Mouse (Mus musculus) liver, embryonic 16.5 days (tissue): ENCODE results near the gene Mtln. TPM values are rescaled to one million over a fixed set of nuclear protein-coding genes. Genes with fewer than 3 reads are reported as not detected.

Source experiments
- ATAC-seq: fragments of 200-750 bp; cut with Nextera tagmentation; 2 replicates; pipeline ENCODE4 v1.8.0; 2017; ENCODE audit warnings: low read depth, mild to moderate bottlenecking, moderate number of reproducible peaks, moderate library complexity
- H3K27ac ChIP-seq: fragments of 300-500 bp; sonication (generic); 2 replicates; pipeline ENCODE4 v1.5.1; 2014; ENCODE audit warnings: mild to moderate bottlenecking, low read length
- H3K27me3 ChIP-seq: fragments of 300-500 bp; sonication (generic); 2 replicates; pipeline ENCODE4 v1.6.1; 2014; ENCODE audit warnings: low read depth, low read length, mixed read lengths; ENCODE audit not compliant: control insufficient read depth, insufficient read depth
- H3K36me3 ChIP-seq: fragments of 300-500 bp; sonication (generic); 2 replicates; pipeline ENCODE4 v1.6.1; 2014; ENCODE audit warnings: mild to moderate bottlenecking; ENCODE audit not compliant: control insufficient read depth, insufficient read depth
- H3K4me1 ChIP-seq: fragments of 300-500 bp; sonication (generic); 2 replicates; pipeline ENCODE4 v1.6.1; 2014; ENCODE audit warnings: low read depth, low read length, mixed read lengths; ENCODE audit not compliant: control insufficient read depth
- H3K4me2 ChIP-seq: fragments of 300-500 bp; sonication (generic); 2 replicates; pipeline ENCODE4 v1.6.1; 2014; ENCODE audit warnings: low read depth, low read length, mixed read lengths
- H3K4me3 ChIP-seq: fragments of 300-500 bp; sonication (generic); 2 replicates; pipeline ENCODE4 v1.5.1; 2014; ENCODE audit warnings: low read depth, mild to moderate bottlenecking, low read length
- H3K9ac ChIP-seq: fragments of 300-500 bp; sonication (generic); 2 replicates; pipeline ENCODE4 v1.6.1; 2014; ENCODE audit warnings: low read depth, low read length
- H3K9me3 ChIP-seq: fragments of 300-500 bp; sonication (generic); replicated peaks from 2 replicates; pipeline ENCODE4 v1.6.1; 2016; ENCODE audit warnings: low read length; ENCODE audit not compliant: control insufficient read depth
- WGBS: fragments of 180-500 bp; shearing (Covaris S2); extraction: QIAGEN DNeasy Blood & Tissue Kit; methylation state at CpG from one replicate; pipeline ENCODE4 v1.1.7; 2014; ENCODE audit not compliant: insufficient replicate concordance; 5-methylcytosine and 5-hydroxymethylcytosine counted together
- polyA plus RNA-seq: library from polyadenylated mRNA; unstranded; fragments of >200 nt; fragmentation: Nextera tagmentation; extraction: Ambion mirVana; gene quantifications from 2 replicates; pipeline ENCODE4 v1.2.1, GENCODE M21; 2015

Gene Mtln
- polyA plus RNA-seq = 12.7 and 16.3 TPM in 2 replicates

- WGBS = 1% methylated on average over 37 of the region's 37 CpGs
- Histone ChIP-seq H3K9ac (peak within 1 kb of the TSS; percentile 72), H3K4me1 (peaks cover 17% of the 10 kb centered on the region), H3K36me3 (no peaks in the 10 kb centered on the region), H3K9me3 (no peaks in the 10 kb centered on the region), H3K4me2 (peak within 1 kb of the TSS; percentile 67), H3K27ac (peak within 1 kb of the TSS; percentile 64), H3K4me3 (peak within 1 kb of the TSS; percentile 75), H3K27me3 (no peaks in the 10 kb centered on the region)
- ATAC-seq = peak; percentile 88
These were observed at the start of gene Mtln for GRCm38 (mm10) chr2:127791919-127792603. Mtln (minus strand) TSS chr2:127792488.

GRCm38 (mm10) chr2:127841402-127841801, 49.1 kb upstream of the Mtln start:
- no peak overlapping the region for H3K27ac ChIP-seq

GRCm38 (mm10) chr2:127839425-127839824, 47.1 kb upstream of the Mtln start:
- Histone ChIP-seq H3K4me1 (no peaks in the 10 kb centered on the region), H3K9me3 (no peaks in the 10 kb centered on the region), H3K4me3 (no peak overlapping the region), H3K9ac (no peak overlapping the region), H3K27ac (no peak overlapping the region), H3K36me3 (no peaks in the 10 kb centered on the region), H3K27me3 (peaks cover 23% of the 10 kb centered on the region), H3K4me2 (no peak overlapping the region)
- ATAC-seq = no peak
- 22% methylated on average over 11 of the region's 11 CpGs for WGBS

More at GRCm38 (mm10) chr2:127841402-127841801, 49.1 kb upstream of the Mtln start:
- WGBS = 47% methylated on average over 1 of the region's 1 CpGs
- Histone ChIP-seq H3K4me2 (no peak overlapping the region), H3K4me1 (no peaks in the 10 kb centered on the region), H3K9me3 (no peaks in the 10 kb centered on the region), H3K27me3 (peaks cover 23% of the 10 kb centered on the region), H3K36me3 (no peaks in the 10 kb centered on the region), H3K4me3 (no peak overlapping the region), H3K9ac (no peak overlapping the region)
- ATAC-seq = no peak

- no peak within 1 kb of the TSS for H3K4me2 ChIP-seq
- no peak for ATAC-seq
- WGBS = 51% methylated on average over 7 of the region's 7 CpGs
- no peaks in the 10 kb centered on the region for H3K36me3 ChIP-seq
- no peak within 1 kb of the TSS for H3K4me3 ChIP-seq
- H3K27me3 ChIP-seq = peaks cover 23% of the 10 kb centered on the region
- H3K4me1 ChIP-seq = no peaks in the 10 kb centered on the region
- no peaks in the 10 kb centered on the region for H3K9me3 ChIP-seq
- H3K27ac ChIP-seq = no peak within 1 kb of the TSS
- no peak within 1 kb of the TSS for H3K9ac ChIP-seq
These were observed 46.3 kb upstream of the Mtln start, which contains the start of gene Acoxl for GRCm38 (mm10) chr2:127838576-127838975. Acoxl (plus strand) TSS chr2:127838876.

- ATAC-seq = no peak
These were observed 40.5 kb upstream of the Mtln start for GRCm38 (mm10) chr2:127832833-127833190.

GRCm38 (mm10) chr2:127832103-127832832, 40.0 kb upstream of the Mtln start:
- peaks cover 12% of the 10 kb centered on the region for H3K4me1 ChIP-seq
- no peaks in the 10 kb centered on the region for H3K27me3 ChIP-seq
- WGBS = 21% methylated on average over 11 of the region's 11 CpGs
- H3K9me3 ChIP-seq = no peaks in the 10 kb centered on the region
- peaks cover under 1% of the 10 kb centered on the region; the same call in 1 of the 2 replicates for H3K36me3 ChIP-seq
- ATAC-seq = no peak
- H3K9ac ChIP-seq = peak overlapping the region; percentile 60
- H3K4me3 ChIP-seq = peak overlapping the region; percentile 96
- H3K27ac ChIP-seq = no peak overlapping the region
- peak overlapping the region; percentile 83 for H3K4me2 ChIP-seq

More at GRCm38 (mm10) chr2:127832833-127833190, 40.5 kb upstream of the Mtln start:
- no peaks in the 10 kb centered on the region for H3K9me3 ChIP-seq
- H3K4me3 ChIP-seq = no peak overlapping the region
- no peaks in the 10 kb centered on the region for H3K27me3 ChIP-seq
- H3K27ac ChIP-seq = no peak overlapping the region
- H3K36me3 ChIP-seq = no peaks in the 10 kb centered on the region
- H3K9ac ChIP-seq = no peak overlapping the region
- H3K4me1 ChIP-seq = peaks cover 12% of the 10 kb centered on the region
- H3K4me2 ChIP-seq = no peak overlapping the region; the same call in 1 of the 2 replicates
- 12% methylated on average over 2 of the region's 2 CpGs for WGBS

GRCm38 (mm10) chr2:127831401-127832102, 39.3 kb upstream of the Mtln start, which contains the start of gene Bub1:
Bub1 (minus strand) TSS chr2:127831865.
- H3K4me1 ChIP-seq = peaks cover 12% of the 10 kb centered on the region
- H3K36me3 ChIP-seq = peaks cover 2% of the 10 kb centered on the region; the same call in 1 of the 2 replicates
- WGBS = 1% methylated on average over 56 of the region's 56 CpGs
- H3K4me2 ChIP-seq = peak within 1 kb of the TSS; percentile 83
- H3K27me3 ChIP-seq = no peaks in the 10 kb centered on the region
- H3K9ac ChIP-seq = peak within 1 kb of the TSS; percentile 88
- peak within 1 kb of the TSS; percentile 96 for H3K4me3 ChIP-seq
- ATAC-seq = peak; percentile 99
- peak within 1 kb of the TSS; percentile 39 for H3K27ac ChIP-seq
- no peaks in the 10 kb centered on the region for H3K9me3 ChIP-seq

- Histone ChIP-seq H3K9me3 (no peaks in the 10 kb centered on the region), H3K27me3 (no peaks in the 10 kb centered on the region), H3K4me1 (peaks cover 17% of the 10 kb centered on the region), H3K4me2 (peak overlapping the region; percentile 84), H3K27ac (no peak overlapping the region), H3K9ac (peak overlapping the region; percentile 75; the same call in 1 of the 2 replicates), H3K4me3 (peak overlapping the region; percentile 81), H3K36me3 (no peaks in the 10 kb centered on the region)
- ATAC-seq = no peak
- WGBS = 26% methylated on average over 9 of the region's 9 CpGs
These were observed 2.5 kb downstream of the Mtln start for GRCm38 (mm10) chr2:127789651-127790270.
